Mouse (Mus musculus): ENCODE data around the gene Fam169b.

- TF ChIP-seq POLR2A (IDR thresholded peaks at IDR 0.05; ENCODE audit: insufficient read depth, low read depth, low read length): no peak
- TF ChIP-seq CTCF (IDR thresholded peaks at IDR 0.05; ENCODE audit: insufficient read depth, low read depth, low read length): peak; percentile 91
Measured at GRCm38 (mm10) chr7:68302586-68303433, 29.2 kb downstream of the Fam169b start.

All from olfactory bulb, adult 2 months (tissue).